Mouse (Mus musculus): ENCODE measurements around the gene Zfp142.

Zfp142 gene

GRCm38 (mm10) chr1:74519875-74520274 lies 68.2 kb downstream of the Zfp142 start:
- no peak for DNase-seq (ENCODE audit: extremely low read depth, low read depth)

Measured in MEL-GATA-1-ER (cell line).